Mouse (Mus musculus) adrenal gland (tissue): ENCODE results near the gene Dagla.

Experiments
- intact Hi-C: fragments of 180-260 bp; cut with DNase I; formaldehyde crosslinking; loops from one replicate; pipeline ENCODE4 v1.15.1; 2025

Dagla gene

DNA sequence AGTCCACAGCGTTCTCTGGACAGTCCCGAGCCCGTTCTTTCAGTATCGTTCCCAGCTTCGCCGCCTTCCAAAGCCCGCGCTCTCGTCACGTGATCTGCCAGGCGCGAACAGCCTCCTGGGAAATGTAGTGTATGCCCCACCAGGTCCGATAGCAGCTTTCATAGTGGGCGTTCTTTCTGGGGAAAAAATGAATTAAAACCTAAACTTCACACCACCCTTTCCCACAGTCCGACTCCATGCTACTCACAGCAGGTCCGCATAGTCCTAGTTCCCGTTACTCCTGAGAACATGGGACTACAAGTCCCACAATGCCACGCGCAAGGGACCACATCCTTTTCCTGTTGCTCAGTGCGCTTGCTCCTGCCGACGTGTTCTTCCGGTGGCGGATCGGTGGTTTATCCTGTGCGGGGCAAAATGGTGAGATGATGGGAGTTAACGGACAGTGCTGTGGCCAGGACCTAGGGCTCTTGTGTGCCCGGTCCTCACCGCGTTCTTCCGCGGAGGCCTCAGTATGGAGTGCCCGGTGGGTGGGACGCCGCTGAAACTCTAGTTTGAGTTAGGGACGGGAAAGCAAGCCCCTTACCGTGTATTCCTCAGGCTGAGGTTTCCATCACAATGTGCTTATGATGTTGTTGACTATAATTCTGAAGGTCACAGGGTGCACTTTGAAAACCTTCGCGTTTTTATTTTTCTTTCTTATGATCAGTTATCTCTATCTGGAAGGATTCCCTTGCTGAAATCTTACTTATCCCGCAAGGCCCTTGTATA, 100.6 kb downstream of the Dagla start, which contains the start of the genes Tmem258 and Fen1:
Gene Tmem258 (plus strand): TSS at position 167 of the 768 bp plus-strand sequence.
Gene Fen1 (minus strand): TSS at position 322 of the 768 bp plus-strand sequence.
- intact Hi-C loops = loop anchor here (5.0 to 10.0 kb wide), 2 partner anchors 202 to 289 kb away; partner anchors contain the start of genes Best1 and Rab3il1

DNA sequence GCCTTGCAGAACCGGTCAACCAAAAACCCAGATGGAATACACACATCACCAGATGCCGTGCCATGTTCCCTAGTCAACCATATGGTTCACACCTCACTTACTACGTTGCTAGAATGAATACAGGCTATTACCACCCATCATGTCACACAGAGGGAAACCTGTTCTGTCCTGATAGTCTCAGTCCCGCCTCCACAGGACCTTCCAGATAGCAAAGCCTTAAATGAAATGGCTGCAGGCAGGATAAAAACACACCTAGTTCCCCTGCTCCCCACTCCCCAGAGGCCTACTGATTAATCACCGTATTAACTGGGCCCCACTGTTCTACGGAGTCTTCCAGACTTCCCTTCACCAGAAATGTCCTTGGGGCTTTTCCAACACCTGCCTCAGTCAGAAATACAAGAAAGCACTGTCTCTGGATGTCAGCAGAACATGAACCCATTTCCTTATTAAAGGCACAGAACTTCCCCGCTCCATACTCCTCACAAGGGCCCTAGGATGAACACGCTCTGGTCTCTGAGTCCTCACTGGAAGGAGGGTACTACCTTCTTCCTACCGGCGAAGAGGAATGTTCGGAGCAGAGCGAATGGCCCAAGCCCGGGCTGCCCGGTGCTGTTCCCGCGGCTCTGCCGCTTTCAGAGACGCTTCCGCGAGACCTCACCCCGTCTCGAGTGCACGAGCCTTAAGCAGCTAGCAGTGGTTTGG, 101.4 kb downstream of the Dagla start:
- intact Hi-C loops = loop anchor here (5.0 to 10.0 kb wide), 2 partner anchors 201 to 288 kb away; partner anchors contain the start of genes Best1 and Rab3il1

DNA sequence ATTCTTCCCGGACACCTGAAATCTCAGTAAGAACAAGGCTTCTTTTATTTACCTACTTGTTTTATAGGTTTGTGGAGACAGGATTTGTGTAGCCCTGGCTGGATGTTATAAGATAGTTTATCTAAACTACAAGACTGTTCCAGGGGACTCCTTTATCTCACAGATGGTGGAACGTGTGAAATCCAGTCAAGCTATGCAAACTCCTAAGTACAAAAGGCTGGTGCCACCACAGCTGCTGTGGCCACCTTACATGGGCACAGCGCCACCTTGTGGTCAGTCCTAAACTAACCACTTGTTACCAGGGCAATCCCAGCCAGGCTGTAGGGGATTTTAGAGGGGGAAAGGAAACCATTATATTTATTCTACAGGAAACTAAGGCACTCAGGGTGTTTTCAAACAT, 106.0 kb downstream of the Dagla start:
- intact Hi-C loops = loop anchor here (5.0 kb wide), 1 partner anchor 151 kb away; no protein-coding TSS in a partner anchor

DNA sequence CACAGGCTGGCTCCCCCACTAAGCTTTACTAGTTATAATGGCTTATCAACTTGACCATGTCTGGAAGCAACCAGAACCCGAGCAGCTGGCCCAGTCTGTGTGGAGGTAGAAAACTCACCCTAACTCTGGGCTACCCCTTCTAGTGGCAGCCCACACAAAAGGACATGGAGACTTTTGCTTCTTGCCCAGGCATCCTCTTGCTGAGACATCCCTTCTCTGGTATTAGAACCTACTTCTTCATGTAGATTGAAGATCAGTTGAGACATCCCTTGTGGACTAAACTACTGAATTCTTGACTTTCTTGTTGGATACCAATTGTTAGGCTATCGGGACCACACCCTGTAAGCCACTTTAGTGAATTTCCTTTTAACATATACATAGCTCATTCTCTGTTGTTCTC, 106.4 kb downstream of the Dagla start:
- intact Hi-C loops = loop anchor here (5.0 kb wide), 1 partner anchor 151 kb away; no protein-coding TSS in a partner anchor

DNA sequence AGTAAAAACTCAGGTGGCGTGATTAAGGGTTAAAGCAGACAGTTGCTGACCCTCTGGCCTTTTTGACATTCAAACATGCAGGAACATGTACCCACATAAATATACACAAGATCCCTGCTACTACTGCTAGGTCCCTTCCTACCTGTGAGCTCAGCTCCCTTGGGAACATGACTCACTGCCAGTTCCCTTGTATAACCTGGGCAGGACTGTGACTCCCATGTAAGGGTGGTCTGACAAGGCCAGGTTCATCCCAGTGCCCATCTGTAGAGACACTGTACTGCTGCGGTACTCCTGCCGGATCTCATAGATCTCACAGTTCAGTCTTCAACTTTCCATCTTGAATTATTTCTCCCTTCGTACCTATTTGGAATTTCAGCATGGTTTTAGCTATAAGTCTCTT, 107.5 kb downstream of the Dagla start:
- intact Hi-C loops = loop anchor here (5.0 kb wide), 1 partner anchor 150 kb away; no protein-coding TSS in a partner anchor
